Mouse (Mus musculus): Measurements from ENCODE around the gene Ppfia1.

Ppfia1 gene

DNA sequence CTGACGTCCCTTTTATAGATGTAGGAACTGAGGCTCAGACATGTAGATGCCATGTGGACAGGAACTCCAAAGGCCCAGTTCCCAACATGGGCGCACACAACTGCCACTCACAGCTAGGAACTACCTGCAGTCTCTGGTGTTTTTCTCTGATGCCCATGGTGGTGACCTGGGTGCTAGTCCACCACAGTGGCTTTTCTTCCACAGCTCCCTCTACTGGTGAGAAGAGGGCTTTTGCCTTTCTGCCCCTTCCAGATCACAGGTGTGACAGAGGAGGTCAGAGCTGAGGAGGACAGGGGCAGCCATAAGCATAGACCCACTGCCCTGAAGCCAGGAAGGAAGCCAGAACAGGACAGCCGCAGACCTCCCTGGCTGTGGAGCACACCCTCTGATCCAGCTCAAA, 126.1 kb downstream of the Ppfia1 start:
- DNase-seq (ENCODE audit: low read depth): no peak
